Mouse (Mus musculus) ovary, adult 2 months (tissue): ENCODE measurements around the gene Gatd1. TPM values are rescaled to one million over a fixed set of nuclear protein-coding genes. Genes with fewer than 3 reads are reported as not detected.

Experiments used
- polyA plus RNA-seq: library from polyadenylated mRNA; depleted of rRNA; stranded (reverse); fragments of >200 nt; gene quantifications from 2 replicates; pipeline ENCODE4 v1.2.3, GENCODE M21; 2012; rRNA removed

The Gatd1 gene
- 109 and 117 TPM in 2 replicates for polyA plus RNA-seq

DNA sequence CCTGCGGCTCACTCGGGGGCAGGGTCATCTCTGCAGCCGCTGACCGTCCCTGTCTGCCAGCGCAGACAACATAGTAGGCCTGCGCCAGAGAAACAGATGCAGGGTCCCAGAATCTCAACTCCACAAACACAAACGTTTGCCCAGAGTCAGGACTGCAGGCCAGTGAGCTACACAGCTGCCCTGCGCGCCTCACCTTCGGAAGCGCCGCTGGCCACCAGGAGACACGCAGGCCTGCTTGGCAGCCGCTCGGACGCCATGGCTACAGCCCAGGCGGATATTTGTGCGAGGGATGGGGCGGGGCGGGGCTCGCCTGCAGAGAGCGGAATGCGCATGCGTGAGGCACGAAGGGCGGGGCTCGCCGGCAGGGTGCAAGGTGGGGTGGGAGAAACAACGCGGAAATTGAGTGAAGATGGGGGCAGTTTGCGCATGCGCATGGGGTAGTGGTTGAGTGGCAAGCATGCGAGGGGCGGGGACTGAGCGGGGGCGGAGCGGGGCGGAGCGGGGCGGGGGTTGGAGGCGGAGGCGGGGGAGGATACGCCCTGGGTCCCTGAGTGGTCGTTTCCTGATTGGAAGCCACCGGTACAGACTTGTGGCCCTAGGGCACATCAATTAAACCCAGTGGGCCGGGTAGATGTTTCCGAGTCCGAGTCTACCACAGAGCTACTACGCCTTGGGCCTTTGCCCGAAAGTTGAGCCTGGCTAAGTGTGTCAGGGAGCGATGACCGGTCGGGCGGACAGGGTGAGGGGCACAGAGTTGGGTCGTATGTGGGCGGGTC is at the start of gene Gatd1:
Gene Gatd1, minus strand, starts transcription at position 328 of the 776 bp plus-strand sequence.

GRCm38 (mm10) chr7:141460391-141461113 is 46.6 kb upstream of the Gatd1 start, which contains the start of gene Cracr2b:
Cracr2b (plus strand) TSS chr7:141461094.

DNA sequence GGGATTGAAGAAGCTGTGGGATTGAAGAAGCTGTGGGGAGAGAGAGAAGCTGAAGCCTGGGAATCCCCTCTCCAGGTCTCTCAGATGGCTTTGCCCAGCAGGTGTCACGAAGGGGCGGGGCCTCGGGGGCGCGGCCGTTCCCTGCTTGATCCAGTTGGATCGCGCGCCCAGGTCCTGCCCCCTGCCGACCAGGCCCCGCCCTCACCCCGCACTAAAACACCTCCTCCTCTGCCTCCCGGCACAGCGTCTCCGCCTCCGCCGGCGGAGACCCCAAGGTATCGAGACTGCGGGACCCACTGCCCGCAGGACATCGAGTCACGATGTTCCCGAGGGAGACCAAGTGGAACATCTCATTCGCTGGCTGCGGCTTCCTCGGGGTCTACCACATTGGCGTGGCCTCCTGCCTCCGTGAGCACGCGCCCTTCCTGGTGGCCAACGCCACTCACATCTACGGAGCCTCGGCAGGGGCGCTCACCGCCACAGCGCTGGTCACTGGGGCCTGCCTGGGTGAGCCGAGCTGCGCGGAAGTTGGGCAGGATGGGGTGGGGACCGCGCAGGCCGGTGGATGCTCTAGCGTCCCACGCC is 41.1 kb upstream of the Gatd1 start, which contains the start of gene Pnpla2:
Gene Pnpla2, plus strand, starts transcription at position 232 of the 585 bp plus-strand sequence.

GRCm38 (mm10) chr7:141447110-141447991 is 33.4 kb upstream of the Gatd1 start, which contains the start of gene Rplp2:
Rplp2 (plus strand) TSS chr7:141447370.

DNA sequence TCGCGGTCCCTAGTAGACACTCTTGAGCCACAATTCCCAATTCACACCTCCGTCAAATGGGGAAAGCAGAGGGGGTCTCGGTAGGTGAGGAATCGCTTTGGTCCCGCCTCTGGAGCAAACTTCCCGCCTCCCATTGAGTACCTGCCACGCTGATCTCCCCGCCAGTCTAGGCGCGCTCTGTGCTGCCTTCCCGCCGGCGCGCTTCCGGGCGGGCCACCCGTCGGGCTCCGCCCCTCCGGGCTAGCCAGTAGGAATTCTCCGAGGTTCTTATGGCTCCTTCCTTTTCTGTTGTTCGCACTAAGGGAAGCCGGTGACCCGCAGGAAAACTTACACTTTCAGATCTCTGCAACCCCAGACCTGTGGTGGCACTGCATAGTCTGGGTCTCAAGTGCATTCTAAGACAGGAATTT is 29.9 kb upstream of the Gatd1 start, which contains the start of gene Pidd1:
Gene Pidd1, minus strand, starts transcription at position 198 of the 410 bp plus-strand sequence.

DNA sequence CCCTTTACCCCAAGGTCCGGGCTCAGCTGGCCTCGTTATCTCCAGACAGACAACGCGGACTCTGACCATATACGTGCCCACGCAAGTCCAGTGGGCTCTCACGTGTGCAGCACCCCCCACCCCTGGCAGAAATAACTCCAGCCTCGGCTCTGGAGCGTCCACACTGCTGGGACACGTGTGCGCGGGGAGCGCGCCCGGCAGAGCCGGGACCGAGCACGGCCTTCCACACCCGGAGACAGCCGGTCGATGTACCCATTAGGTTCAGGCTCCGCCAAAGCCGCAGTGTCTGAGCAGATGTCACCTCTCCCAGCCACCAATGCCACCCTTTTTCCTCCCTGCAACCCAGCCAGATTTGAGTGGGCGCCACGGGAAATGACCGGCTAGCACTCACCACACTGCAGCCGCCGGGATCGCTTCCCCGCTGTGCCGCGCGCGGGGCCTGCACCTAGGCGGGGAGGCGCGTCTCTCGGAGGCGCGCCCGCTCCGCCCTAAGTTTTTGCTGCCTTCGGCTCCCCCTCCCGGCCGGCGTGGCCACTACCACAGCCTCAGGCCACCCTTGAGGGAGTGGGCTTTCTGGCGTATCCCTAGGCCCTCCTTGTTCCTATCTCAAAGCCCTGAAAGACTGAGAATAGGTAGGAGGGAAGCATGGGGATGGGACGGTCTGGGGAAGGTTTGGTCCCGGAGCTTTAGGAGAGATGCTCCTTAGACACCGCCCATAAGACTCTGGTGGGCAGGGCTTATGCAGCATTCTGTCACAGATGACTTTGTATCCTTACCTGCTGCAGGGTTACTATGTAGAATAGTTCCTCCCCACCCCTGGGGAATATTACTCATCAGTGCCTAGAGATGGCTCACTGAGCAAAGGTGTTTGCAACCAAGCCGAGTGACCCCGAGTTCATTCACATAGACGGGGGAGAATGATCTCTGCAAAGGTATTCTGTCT is 23.5 kb upstream of the Gatd1 start, which contains the start of gene Slc25a22:
Gene Slc25a22, minus strand, starts transcription at position 715 of the 943 bp plus-strand sequence.

GRCm38 (mm10) chr7:141429310-141429709 is 15.4 kb upstream of the Gatd1 start, which contains the start of gene Cend1:
Cend1 (minus strand) TSS chr7:141429491.

DNA sequence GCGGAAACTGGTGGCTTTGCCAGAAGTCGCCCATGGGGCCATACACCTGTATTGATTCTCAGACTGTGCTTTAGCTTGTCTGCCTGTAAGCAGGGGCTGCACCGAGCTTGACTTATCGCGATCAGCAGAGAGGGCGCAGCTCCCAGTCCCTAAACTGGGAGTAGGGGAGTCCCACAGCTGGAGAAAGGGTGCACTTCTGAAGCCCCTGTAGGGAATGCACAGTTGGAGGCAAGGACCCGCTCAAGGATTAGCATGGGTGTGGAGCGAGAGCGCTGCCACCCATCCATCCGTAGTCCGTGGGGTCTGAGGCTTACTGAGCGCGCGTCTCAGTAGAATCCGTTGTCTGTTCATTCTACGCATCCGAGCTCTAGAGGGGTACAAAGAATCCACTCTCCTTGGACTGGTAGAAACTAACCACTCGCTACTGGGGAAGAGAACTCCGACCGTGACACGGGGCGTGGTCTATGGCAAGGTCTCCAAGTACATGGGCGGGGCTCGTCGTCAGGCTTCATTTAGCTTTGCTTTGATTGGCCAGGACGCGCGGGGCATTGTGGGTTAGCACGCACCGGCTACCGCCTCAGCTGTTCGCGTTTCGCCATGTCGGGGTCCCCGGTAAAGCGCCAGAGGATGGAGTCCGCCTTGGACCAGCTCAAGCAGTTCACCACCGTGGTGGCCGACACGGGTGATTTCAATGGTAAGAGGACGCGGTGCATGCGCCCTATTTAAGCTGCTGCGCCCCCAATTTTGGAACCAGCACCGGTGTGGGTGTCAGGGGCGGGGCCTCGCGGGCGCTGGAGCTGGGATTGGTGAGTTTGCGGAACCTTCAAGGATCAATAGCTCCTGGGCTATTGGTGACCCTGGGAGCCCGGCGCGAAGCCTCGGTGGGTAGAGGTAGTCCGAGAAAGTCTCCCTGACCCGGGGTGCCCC is 22.0 kb downstream of the Gatd1 start, which contains the start of gene Taldo1:
Gene Taldo1, plus strand, starts transcription at position 575 of the 927 bp plus-strand sequence.

Other genes starting within 250 kb of the Gatd1 start
- gene Rnh1, start 241.3 kb downstream of the Gatd1 start, polyA plus RNA-seq = 248 and 267 TPM in 2 replicates
- gene Hras, start 220.1 kb downstream of the Gatd1 start, polyA plus RNA-seq = 87.5 and 94.7 TPM in 2 replicates
- 13.4 and 23.5 TPM in 2 replicates for gene Lrrc56, start 220.0 kb downstream of the Gatd1 start, polyA plus RNA-seq
- 3.1 and 4.9 TPM in 2 replicates for gene Lmntd2, start 200.1 kb downstream of the Gatd1 start, polyA plus RNA-seq
- 46.2 and 50.8 TPM in 2 replicates for gene Rassf7, start 198.3 kb downstream of the Gatd1 start, polyA plus RNA-seq
- gene Phrf1, start 185.4 kb downstream of the Gatd1 start, polyA plus RNA-seq = 22.2 and 24.8 TPM in 2 replicates
- 57.8 and 77.3 TPM in 2 replicates for gene Irf7, start 147.7 kb downstream of the Gatd1 start, polyA plus RNA-seq
- 1.2 and 1.6 TPM in 2 replicates for gene Cdhr5, start 137.3 kb downstream of the Gatd1 start, polyA plus RNA-seq
- 15.3 and 19.9 TPM in 2 replicates for gene Sct, start 135.0 kb downstream of the Gatd1 start, polyA plus RNA-seq
- gene Drd4, start 122.1 kb downstream of the Gatd1 start, polyA plus RNA-seq = 22.0 and 22.8 TPM in 2 replicates
- gene Deaf1, start 86.4 kb downstream of the Gatd1 start, polyA plus RNA-seq = 26.5 and 30.5 TPM in 2 replicates
- gene Tmem80, start 86.4 kb downstream of the Gatd1 start, polyA plus RNA-seq = 39.0 and 45.8 TPM in 2 replicates
- 20.8 and 24.1 TPM in 2 replicates for gene Eps8l2, start 75.3 kb downstream of the Gatd1 start, polyA plus RNA-seq
- gene Taldo1, start 21.9 kb downstream of the Gatd1 start, polyA plus RNA-seq = 165 and 186 TPM in 2 replicates
- gene Cend1, start 15.4 kb upstream of the Gatd1 start, polyA plus RNA-seq = 0.26 and 0.55 TPM in 2 replicates
- 105 and 114 TPM in 2 replicates for gene Slc25a22, start 23.8 kb upstream of the Gatd1 start, polyA plus RNA-seq
- gene Pidd1, start 29.9 kb upstream of the Gatd1 start, polyA plus RNA-seq = 18.9 and 28.4 TPM in 2 replicates
- 775 and 918 TPM in 2 replicates for gene Rplp2, start 33.2 kb upstream of the Gatd1 start, polyA plus RNA-seq
- gene Pnpla2, start 41.1 kb upstream of the Gatd1 start, polyA plus RNA-seq = 237 and 253 TPM in 2 replicates
- gene Cracr2b, start 47.0 kb upstream of the Gatd1 start, polyA plus RNA-seq = 69.1 and 83.9 TPM in 2 replicates
- 818 and 883 TPM in 2 replicates for gene Cd151, start 53.3 kb upstream of the Gatd1 start, polyA plus RNA-seq
- gene Polr2l, start 61.0 kb upstream of the Gatd1 start, polyA plus RNA-seq = 90.7 and 143 TPM in 2 replicates
- gene Tspan4, start 61.1 kb upstream of the Gatd1 start, polyA plus RNA-seq = 331 and 388 TPM in 2 replicates
- gene Chid1, start 125.7 kb upstream of the Gatd1 start, polyA plus RNA-seq = 43.5 and 47.7 TPM in 2 replicates
- gene Ap2a2, start 148.0 kb upstream of the Gatd1 start, polyA plus RNA-seq = 38.0 and 45.4 TPM in 2 replicates
- gene Muc6, start 241.2 kb upstream of the Gatd1 start, polyA plus RNA-seq = 0.06 and 0.20 TPM in 2 replicates